Mouse (Mus musculus) gastrocnemius, postnatal 25 days (tissue): ENCODE measurements around the gene Gm3239. TPM values are rescaled to one million over a fixed set of nuclear protein-coding genes. Genes with fewer than 3 reads are reported as not detected.
"Not testable (repeated sequence)": the region's sequence is repeated elsewhere in the genome, so short reads cannot be mapped to it uniquely, and the experiment has no call there.

Experiments
- DNase-seq: peaks from one replicate; pipeline ENCODE4 v3.0.0; 2022
- long read RNA-seq, 2 experiments: library from polyadenylated mRNA; stranded (forward); transcript quantifications; one replicate each; pipeline ENCODE4 v2.0.0; 2021
- total RNA-seq, 2 experiments: library from RNA; stranded (reverse); gene quantifications; 1 replicate in 1 of 2; 2 replicates in 1 of 2; pipeline ENCODE4 v1.2.3; 2021

Gene Gm3239
- not detected for total RNA-seq
- long read RNA-seq, experiment 1 = 0 reads
- long read RNA-seq, experiment 2 = 0 reads

DNA sequence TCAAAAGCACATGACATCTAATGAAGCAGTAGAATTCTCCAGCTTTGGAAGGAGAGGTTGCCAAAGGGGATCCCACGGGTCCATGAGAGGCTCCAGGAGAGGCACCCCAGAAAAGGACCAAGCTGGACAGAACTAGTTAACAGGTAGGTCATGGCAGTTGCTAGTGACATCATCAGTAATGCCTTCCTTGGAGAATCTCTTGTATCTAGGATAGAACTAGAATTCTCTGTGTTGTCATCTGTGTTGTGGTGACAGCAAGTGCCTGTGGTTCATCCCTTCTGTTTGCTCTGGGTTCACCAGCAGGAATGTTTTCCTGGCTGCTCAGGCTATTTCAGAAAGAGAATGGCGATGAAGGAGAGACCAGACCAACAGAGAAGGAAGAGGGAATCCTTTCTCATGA is at the start of gene Gm3239:
Gm3239 (plus strand) TSS at position 301 of the 400 bp plus-strand sequence.
- DNase-seq = not testable (repeated sequence)

DNA sequence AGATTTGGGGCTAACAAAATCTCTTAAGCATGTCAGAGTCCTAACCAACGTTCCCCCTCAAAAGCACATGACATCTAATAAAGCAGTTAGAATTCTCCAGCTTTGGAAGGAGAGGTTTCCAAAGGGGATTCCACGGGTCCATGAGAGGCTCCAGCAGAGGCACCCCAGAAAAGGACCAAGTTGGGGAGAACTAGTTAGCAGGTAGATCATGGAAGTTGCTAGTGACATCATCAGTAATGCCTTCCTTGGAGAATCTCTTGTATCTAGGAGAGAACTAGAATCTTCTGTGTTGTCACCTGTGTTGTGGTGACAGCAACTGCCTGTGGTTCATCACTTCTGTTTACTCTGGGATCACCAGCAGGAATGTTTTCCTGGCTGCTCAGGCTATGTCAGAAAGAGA is 31.9 kb upstream of the Gm3239 start, which contains the start of gene Gm8159:
Gm8159 (plus strand) TSS at position 301 of the 400 bp plus-strand sequence.
- not testable (repeated sequence) for DNase-seq

DNA sequence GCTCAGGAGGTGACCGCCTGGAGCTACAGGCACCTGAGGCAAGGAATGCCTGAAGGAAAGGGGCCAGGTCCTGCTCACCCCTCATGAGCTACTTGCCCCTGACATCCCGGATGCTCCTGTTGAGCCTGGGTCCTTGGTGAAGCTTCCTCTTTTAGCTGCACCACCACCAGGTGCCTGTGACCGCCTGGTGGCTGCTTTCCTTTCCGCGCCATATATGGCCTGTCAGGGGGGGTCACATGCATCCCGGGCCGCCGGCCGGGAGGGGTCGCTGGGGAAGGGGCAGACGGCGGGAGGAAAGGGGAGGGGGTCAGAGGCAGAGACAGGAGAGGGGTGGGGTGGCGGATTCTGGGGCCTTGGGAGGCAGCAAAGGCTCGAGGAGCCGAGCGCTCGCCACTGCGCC is 14.7 kb upstream of the Gm3239 start:
- peak; percentile 4 for DNase-seq

- not testable (repeated sequence) for DNase-seq
These were observed 13.7 kb upstream of the Gm3239 start for GRCm38 (mm10) chr14:4650324-4650723.

DNA sequence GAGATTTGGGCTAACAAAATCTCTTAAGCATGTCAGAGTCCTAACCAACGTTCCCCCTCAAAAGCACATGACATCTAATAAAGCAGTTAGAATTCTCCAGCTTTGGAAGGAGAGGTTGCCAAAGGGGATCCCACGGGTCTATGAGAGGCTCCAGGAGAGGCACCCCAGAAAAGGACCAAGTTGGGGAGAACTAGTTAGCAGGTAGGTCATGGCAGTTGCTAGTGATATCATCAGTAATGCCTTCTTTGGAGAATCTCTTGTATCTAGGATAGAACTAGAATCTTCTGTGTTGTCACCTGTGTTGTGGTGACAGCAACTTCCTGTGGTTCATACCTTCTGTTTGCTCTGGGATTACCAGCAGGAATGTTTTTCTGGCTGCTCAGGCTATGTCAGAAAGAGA is 44.9 kb downstream of the Gm3239 start, which contains the start of gene Gm7876:
Gm7876 (plus strand) TSS at position 301 of the 400 bp plus-strand sequence.
- DNase-seq = not testable (repeated sequence)

Other genes with a start within 250 kb of the Gm3239 start
- gene Gm3164, start 248.7 kb upstream of the Gm3239 start, total RNA-seq = not detected
- gene Gm3173, start 233.2 kb upstream of the Gm3239 start, total RNA-seq = not detected
- gene Gm3182, start 182.4 kb upstream of the Gm3239 start, total RNA-seq = not detected
- gene Gm3047, start 108.8 kb upstream of the Gm3239 start, total RNA-seq = not detected
- gene Gm8159, start 31.8 kb upstream of the Gm3239 start, total RNA-seq = not detected
- not detected for gene Gm7876, start 45.0 kb downstream of the Gm3239 start, total RNA-seq
- gene Gm3252, start 62.6 kb downstream of the Gm3239 start, total RNA-seq = not detected
- gene Gm9602, start 112.1 kb downstream of the Gm3239 start, total RNA-seq = not detected
- gene Gm3269, start 173.9 kb downstream of the Gm3239 start, total RNA-seq = not detected
- 1 to 10 TPM in 1 of 2 experiments, not detected in 1; 1.6 TPM for gene Gm3264, start 191.4 kb downstream of the Gm3239 start, total RNA-seq
- not detected for gene Gm3278, start 228.2 kb downstream of the Gm3239 start, total RNA-seq